Mouse (Mus musculus) heart, embryonic 11.5 days (tissue): Measurements from ENCODE around the gene Kif21b. TPM values are rescaled to one million over a fixed set of nuclear protein-coding genes. Genes with fewer than 3 reads are reported as not detected.

ENCODE experiments used
- ATAC-seq: fragments of 200-750 bp; cut with Nextera tagmentation; replicated peaks from 2 replicates; pipeline ENCODE4 v1.8.0; 2017; ENCODE audit warnings: moderate library complexity; ENCODE audit not compliant: insufficient number of reproducible peaks, low FRiP score, low TSS enrichment
- H3K27ac ChIP-seq: fragments of 300-500 bp; sonication (generic); 2 replicates; pipeline ENCODE4 v1.5.1; 2014; ENCODE audit warnings: mild to moderate bottlenecking, low read depth, low read length
- H3K27me3 ChIP-seq: fragments of 300-500 bp; sonication (generic); 2 replicates; pipeline ENCODE4 v1.6.1; 2014; ENCODE audit warnings: mild to moderate bottlenecking, low read length, mixed read lengths; ENCODE audit not compliant: control insufficient read depth, insufficient read depth
- H3K36me3 ChIP-seq: fragments of 300-500 bp; sonication (generic); 2 replicates; pipeline ENCODE4 v1.6.1; 2014; ENCODE audit warnings: mild to moderate bottlenecking, low read length, moderate library complexity, mixed read lengths; ENCODE audit not compliant: control insufficient read depth, insufficient read depth
- H3K4me1 ChIP-seq: fragments of 300-500 bp; sonication (generic); 2 replicates; pipeline ENCODE4 v1.6.1; 2014; ENCODE audit warnings: low read length; ENCODE audit not compliant: control insufficient read depth, insufficient read depth
- H3K4me2 ChIP-seq: fragments of 300-500 bp; sonication (generic); 2 replicates; pipeline ENCODE4 v1.6.1; 2014; ENCODE audit warnings: mild to moderate bottlenecking, moderate library complexity
- H3K4me3 ChIP-seq: fragments of 300-500 bp; sonication (generic); 2 replicates; pipeline ENCODE4 v1.5.1; 2014; ENCODE audit warnings: low read depth, low read length
- H3K9ac ChIP-seq: fragments of 300-500 bp; sonication (generic); 2 replicates; pipeline ENCODE4 v1.6.1; 2014; ENCODE audit warnings: mild to moderate bottlenecking, low read depth, low read length, moderate library complexity
- H3K9me3 ChIP-seq: fragments of 300-500 bp; sonication (generic); replicated peaks from 2 replicates; pipeline ENCODE4 v1.6.1; 2016; ENCODE audit warnings: low read length; ENCODE audit not compliant: control insufficient read depth
- WGBS: fragments of 180-500 bp; shearing (Covaris S2); extraction: QIAGEN DNeasy Blood & Tissue Kit; methylation state at CpG from one replicate; pipeline ENCODE4 v1.1.7; 2014; ENCODE audit not compliant: insufficient replicate concordance; 5-methylcytosine and 5-hydroxymethylcytosine counted together
- polyA plus RNA-seq: library from polyadenylated mRNA; unstranded; fragments of >200 nt; fragmentation: Nextera tagmentation; extraction: Ambion mirVana; gene quantifications from 2 replicates; pipeline ENCODE4 v1.2.1, GENCODE M21; 2014

Gene Kif21b
- polyA plus RNA-seq, 1 experiment from 2014 or later, result 3.9 TPM

- no peak for ATAC-seq
- Histone ChIP-seq H3K4me2 (no peak overlapping the region), H3K27me3 (peaks cover 4% of the 10 kb centered on the region; the same call in 1 of the 2 replicates), H3K27ac (no peak overlapping the region), H3K4me3 (no peak overlapping the region), H3K4me1 (peaks cover 20% of the 10 kb centered on the region), H3K36me3 (no peaks in the 10 kb centered on the region), H3K9me3 (no peaks in the 10 kb centered on the region), H3K9ac (no peak overlapping the region)
- 83% methylated on average over 8 of the region's 8 CpGs for WGBS
Observed at GRCm38 (mm10) chr1:136122030-136122429, 9.2 kb upstream of the Kif21b start.

- Histone ChIP-seq H3K4me2 (no peak overlapping the region), H3K4me1 (peaks cover 44% of the 10 kb centered on the region)
Observed at GRCm38 (mm10) chr1:136126159-136126765, 4.9 kb upstream of the Kif21b start.

GRCm38 (mm10) chr1:136126895-136127294, 4.3 kb upstream of the Kif21b start:
- H3K4me1 ChIP-seq, result peaks cover 46% of the 10 kb centered on the region
- ATAC-seq, result no peak
- no peak overlapping the region for H3K9ac ChIP-seq
- no peaks in the 10 kb centered on the region for H3K27me3 ChIP-seq
- H3K9me3 ChIP-seq, result no peaks in the 10 kb centered on the region
- no peak overlapping the region for H3K4me3 ChIP-seq
- no peak overlapping the region for H3K4me2 ChIP-seq
- H3K36me3 ChIP-seq, result no peaks in the 10 kb centered on the region
- H3K27ac ChIP-seq, result no peak overlapping the region
- 60% methylated on average over 10 of the region's 10 CpGs for WGBS

More at GRCm38 (mm10) chr1:136126159-136126765, 4.9 kb upstream of the Kif21b start:
- Histone ChIP-seq H3K9ac (no peak overlapping the region), H3K27me3 (no peaks in the 10 kb centered on the region), H3K27ac (peak overlapping the region; percentile 17; the same call in 1 of the 2 replicates), H3K4me3 (no peak overlapping the region), H3K9me3 (no peaks in the 10 kb centered on the region), H3K36me3 (no peaks in the 10 kb centered on the region)
- ATAC-seq, result no peak
- WGBS, result 77% methylated on average over 10 of the region's 10 CpGs

GRCm38 (mm10) chr1:136127856-136128255, 3.3 kb upstream of the Kif21b start:
- Histone ChIP-seq H3K4me3 (no peak overlapping the region), H3K9ac (0 out of 2 replicates have a peak overlapping the region, but pooled peaks have one; percentile 12), H3K9me3 (no peaks in the 10 kb centered on the region), H3K27ac (peak overlapping the region; percentile 47; the same call in 1 of the 2 replicates), H3K4me1 (peaks cover 56% of the 10 kb centered on the region), H3K27me3 (no peaks in the 10 kb centered on the region), H3K36me3 (no peaks in the 10 kb centered on the region), H3K4me2 (no peak overlapping the region)
- ATAC-seq, result no peak
- 38% methylated on average over 3 of the region's 3 CpGs for WGBS

GRCm38 (mm10) chr1:136128416-136128815, 2.8 kb upstream of the Kif21b start:
- WGBS, result 49% methylated on average over 5 of the region's 5 CpGs
- no peak for ATAC-seq
- no peaks in the 10 kb centered on the region for H3K9me3 ChIP-seq

GRCm38 (mm10) chr1:136128944-136129589, 2.1 kb upstream of the Kif21b start:
- H3K36me3 ChIP-seq, result no peaks in the 10 kb centered on the region
- H3K9ac ChIP-seq, result no peak overlapping the region
- no peak overlapping the region for H3K4me3 ChIP-seq
- H3K9me3 ChIP-seq, result no peaks in the 10 kb centered on the region
- 35% methylated on average over 4 of the region's 4 CpGs for WGBS
- peaks cover 66% of the 10 kb centered on the region for H3K4me1 ChIP-seq
- no peak for ATAC-seq
- no peaks in the 10 kb centered on the region for H3K27me3 ChIP-seq
- no peak overlapping the region for H3K4me2 ChIP-seq
- H3K27ac ChIP-seq, result no peak overlapping the region

More at GRCm38 (mm10) chr1:136128416-136128815, 2.8 kb upstream of the Kif21b start:
- Histone ChIP-seq H3K27ac (0 out of 2 replicates have a peak overlapping the region, but pooled peaks have one; percentile 47), H3K4me3 (no peak overlapping the region), H3K27me3 (no peaks in the 10 kb centered on the region), H3K4me1 (peaks cover 62% of the 10 kb centered on the region), H3K9ac (no peak overlapping the region), H3K4me2 (no peak overlapping the region), H3K36me3 (no peaks in the 10 kb centered on the region)

- Histone ChIP-seq H3K9ac (no peak overlapping the region), H3K9me3 (no peaks in the 10 kb centered on the region), H3K27ac (no peak overlapping the region), H3K4me3 (no peak overlapping the region), H3K27me3 (no peaks in the 10 kb centered on the region), H3K4me1 (peaks cover 72% of the 10 kb centered on the region), H3K36me3 (no peaks in the 10 kb centered on the region), H3K4me2 (peak overlapping the region; percentile 99; the same call in 1 of the 2 replicates)
- WGBS, result 56% methylated on average over 3 of the region's 3 CpGs
- no peak for ATAC-seq
Observed at GRCm38 (mm10) chr1:136130107-136130506, 1.1 kb upstream of the Kif21b start.

GRCm38 (mm10) chr1:136131603-136132291, 558 bp downstream of the Kif21b start:
- Histone ChIP-seq H3K4me3 (peak overlapping the region; percentile 83), H3K9me3 (no peaks in the 10 kb centered on the region), H3K4me2 (peak overlapping the region; percentile 99), H3K9ac (peak overlapping the region; percentile 80), H3K27me3 (no peaks in the 10 kb centered on the region), H3K4me1 (peaks cover 86% of the 10 kb centered on the region), H3K36me3 (no peaks in the 10 kb centered on the region), H3K27ac (0 out of 2 replicates have a peak overlapping the region, but pooled peaks have one; percentile 15)
- 2% methylated on average over 43 of the region's 43 CpGs for WGBS
- ATAC-seq, result peak; percentile 14; the same call in 1 of the 2 replicates
